Mouse (Mus musculus) lung, embryonic 14.5 days (tissue): ENCODE results near the gene Sppl2b. TPM values are rescaled to one million over a fixed set of nuclear protein-coding genes. Genes with fewer than 3 reads are reported as not detected.
"Not testable (repeated sequence)": the region's sequence is repeated elsewhere in the genome, so short reads cannot be mapped to it uniquely, and the experiment has no call there.

Experiments used
- ATAC-seq: fragments of 200-750 bp; cut with Nextera tagmentation; 2 replicates; pipeline ENCODE4 v1.8.0; 2017; ENCODE audit warnings: mild to moderate bottlenecking, moderate TSS enrichment, moderate library complexity; ENCODE audit not compliant: insufficient read depth
- DNase-seq: peaks from one replicate; pipeline ENCODE4 v3.0.0-alpha.2; 2015
- H3K27ac ChIP-seq: fragments of 300-500 bp; sonication (generic); 2 replicates; pipeline ENCODE4 v1.5.1; 2014; ENCODE audit warnings: low read depth, mild to moderate bottlenecking, moderate library complexity
- H3K27me3 ChIP-seq: fragments of 300-500 bp; sonication (generic); 2 replicates; pipeline ENCODE4 v1.6.1; 2014; ENCODE audit warnings: low read length, control low read depth; ENCODE audit not compliant: insufficient read depth
- H3K36me3 ChIP-seq: fragments of 300-500 bp; sonication (generic); 2 replicates; pipeline ENCODE4 v1.6.1; 2014; ENCODE audit warnings: control low read depth; ENCODE audit not compliant: insufficient read depth
- H3K4me1 ChIP-seq: fragments of 300-500 bp; sonication (generic); 2 replicates; pipeline ENCODE4 v1.6.1; 2014; ENCODE audit warnings: antibody characterized with exemption, control low read depth; ENCODE audit not compliant: insufficient read depth
- H3K4me2 ChIP-seq: fragments of 300-500 bp; sonication (generic); 2 replicates; pipeline ENCODE4 v1.6.1; 2014; ENCODE audit warnings: mild to moderate bottlenecking
- H3K4me3 ChIP-seq: fragments of 300-500 bp; sonication (generic); 2 replicates; pipeline ENCODE4 v1.5.1; 2014; ENCODE audit warnings: low read depth, low read length
- H3K9ac ChIP-seq: fragments of 300-500 bp; sonication (generic); 2 replicates; pipeline ENCODE4 v1.6.1; 2014
- H3K9me3 ChIP-seq: fragments of 300-500 bp; sonication (generic); 2 replicates; pipeline ENCODE4 v1.6.1; 2016; ENCODE audit warnings: low read depth, low read length, control low read depth
- CTCF ChIP-seq: IDR thresholded peaks from 2 replicates; pipeline ENCODE4 v1.5.1; 2016; ENCODE audit warnings: antibody characterized with exemption, low read depth
- WGBS: fragments of 180-500 bp; shearing (Covaris S2); extraction: QIAGEN DNeasy Blood & Tissue Kit; methylation state at CpG from one replicate; pipeline ENCODE4 v1.1.7; 2014; 5-methylcytosine and 5-hydroxymethylcytosine counted together
- polyA plus RNA-seq: library from polyadenylated mRNA; unstranded; fragments of >200 nt; fragmentation: Nextera tagmentation; extraction: Ambion mirVana; gene quantifications from 2 replicates; pipeline ENCODE4 v1.2.1, GENCODE M21; 2014

Gene Sppl2b
- polyA plus RNA-seq, 1 experiment from 2014 or later, result 38.7 TPM

DNA sequence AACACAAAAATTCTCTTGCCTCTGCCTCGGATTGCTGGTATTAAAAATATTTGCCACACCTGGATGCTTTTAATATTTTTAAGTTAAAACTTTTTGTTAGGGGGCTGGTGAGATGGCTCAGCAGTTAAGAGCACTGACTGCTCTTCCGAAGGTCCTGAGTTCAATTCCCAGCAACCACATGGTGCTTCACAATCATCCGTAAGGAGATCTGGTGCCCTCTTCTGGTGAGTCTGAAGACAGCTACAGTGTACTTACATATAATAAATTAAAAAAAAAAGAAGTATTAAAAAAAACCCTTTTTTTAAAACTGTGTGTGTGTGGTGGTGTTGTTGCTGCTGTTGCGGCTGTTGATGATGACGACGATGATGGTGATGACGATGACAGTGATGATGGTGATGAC is 37.1 kb upstream of the Sppl2b start:
- H3K27ac ChIP-seq, H3K9me3 ChIP-seq, H3K36me3 ChIP-seq, H3K27me3 ChIP-seq, H3K4me1 ChIP-seq, H3K4me2 ChIP-seq, H3K4me3 ChIP-seq, DNase-seq, ATAC-seq, H3K9ac ChIP-seq: not testable (repeated sequence)
- 77% methylated on average over 7 of the region's 7 CpGs for WGBS
- TF ChIP-seq CTCF, result peak; percentile 20; the same call in 1 of the 2 replicates

DNA sequence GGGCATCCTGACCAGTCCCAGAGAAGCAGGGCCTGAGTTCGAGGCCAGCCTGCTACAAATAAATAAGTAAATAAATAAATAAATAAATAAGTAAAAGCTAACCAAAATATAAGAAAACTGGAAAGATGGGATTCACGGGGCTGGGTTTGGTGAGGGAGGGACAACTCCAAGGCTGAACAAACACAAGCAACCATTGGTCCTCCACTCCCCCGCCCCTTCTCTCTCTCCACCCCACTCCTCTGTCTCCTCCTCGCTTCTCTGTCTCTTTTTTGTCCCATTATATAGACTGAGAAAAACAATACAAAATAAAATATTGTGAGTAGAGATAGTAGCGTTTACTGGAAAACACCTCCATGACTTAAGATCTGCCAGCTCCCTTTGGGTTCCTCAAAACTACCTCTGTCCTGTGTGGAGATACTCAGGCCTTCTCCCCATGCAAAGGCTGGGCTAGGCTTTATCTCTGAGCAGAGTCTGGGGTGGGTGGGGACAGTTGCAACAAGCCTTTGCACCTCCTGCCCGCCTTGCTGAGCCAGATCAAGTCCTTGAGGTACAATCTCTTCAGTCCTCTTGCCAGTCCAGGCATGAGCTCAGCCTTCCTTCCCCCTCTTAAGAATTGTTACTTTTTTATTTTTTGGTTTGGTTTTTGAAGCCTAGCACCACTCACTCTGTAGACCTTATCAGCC is 36.3 kb upstream of the Sppl2b start:
- H3K9me3 ChIP-seq, result no peaks in the 10 kb centered on the region
- TF ChIP-seq CTCF, result no peak
- H3K36me3 ChIP-seq, result no peaks in the 10 kb centered on the region
- no peak overlapping the region for H3K4me2 ChIP-seq
- ATAC-seq (no peak), DNase-seq (no peak)
- H3K27ac ChIP-seq, result no peak overlapping the region; the same call in 1 of the 2 replicates
- no peak overlapping the region for H3K9ac ChIP-seq
- H3K4me3 ChIP-seq, result no peak overlapping the region
- WGBS, result 54% methylated on average over 6 of the region's 6 CpGs
- no peaks in the 10 kb centered on the region for H3K27me3 ChIP-seq
- H3K4me1 ChIP-seq, result no peaks in the 10 kb centered on the region

DNA sequence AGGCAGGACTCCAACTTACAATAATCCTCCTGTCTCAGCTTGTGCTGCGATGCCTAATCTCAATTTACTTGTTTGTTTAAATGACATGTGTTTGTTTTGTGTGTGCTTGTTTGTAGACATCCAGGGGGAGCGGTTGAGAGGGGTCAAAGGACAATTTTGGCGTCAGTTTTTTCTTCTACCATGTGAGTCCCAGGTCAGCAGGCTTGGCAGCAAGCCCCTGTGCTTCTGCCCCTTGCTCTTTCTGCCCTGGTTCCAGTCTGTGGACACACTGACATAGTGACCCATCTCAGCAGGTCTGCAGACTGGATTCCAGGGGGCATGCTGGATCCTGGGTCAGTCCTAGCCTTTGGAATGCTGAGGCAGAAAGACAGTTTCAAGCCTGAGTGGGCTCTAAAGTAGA is 35.7 kb upstream of the Sppl2b start:
- Histone ChIP-seq H3K4me2 (no peak overlapping the region), H3K27ac (no peak overlapping the region; the same call in 1 of the 2 replicates), H3K4me3 (no peak overlapping the region), H3K36me3 (no peaks in the 10 kb centered on the region), H3K9ac (no peak overlapping the region; the same call in 1 of the 2 replicates), H3K4me1 (no peaks in the 10 kb centered on the region), H3K9me3 (no peaks in the 10 kb centered on the region), H3K27me3 (no peaks in the 10 kb centered on the region)
- no peak for DNase-seq
- ATAC-seq, result no peak
- TF ChIP-seq CTCF, result no peak
- 23% methylated on average over 3 of the region's 3 CpGs for WGBS

DNA sequence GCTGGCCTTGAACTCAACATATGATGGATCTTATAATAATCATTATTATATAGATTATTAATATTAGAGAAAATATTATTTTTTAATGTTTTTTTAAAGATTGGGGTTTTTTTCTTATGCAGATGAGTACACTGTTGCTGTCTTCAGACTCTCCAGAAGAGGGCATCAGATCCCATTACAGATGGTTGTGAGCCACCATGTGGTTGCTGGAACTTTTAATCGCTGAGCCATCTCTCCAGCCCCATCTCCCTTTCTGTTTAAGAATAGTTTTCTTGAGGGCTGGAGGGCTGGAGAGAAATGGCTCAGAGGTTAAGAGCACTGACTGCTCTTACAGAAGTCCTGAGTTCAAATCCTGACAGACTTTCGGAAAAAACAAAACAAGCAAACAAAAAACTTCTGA is 33.1 kb upstream of the Sppl2b start:
- 38% methylated on average over 2 of the region's 2 CpGs for WGBS
- peak; percentile 62 for TF ChIP-seq CTCF

DNA sequence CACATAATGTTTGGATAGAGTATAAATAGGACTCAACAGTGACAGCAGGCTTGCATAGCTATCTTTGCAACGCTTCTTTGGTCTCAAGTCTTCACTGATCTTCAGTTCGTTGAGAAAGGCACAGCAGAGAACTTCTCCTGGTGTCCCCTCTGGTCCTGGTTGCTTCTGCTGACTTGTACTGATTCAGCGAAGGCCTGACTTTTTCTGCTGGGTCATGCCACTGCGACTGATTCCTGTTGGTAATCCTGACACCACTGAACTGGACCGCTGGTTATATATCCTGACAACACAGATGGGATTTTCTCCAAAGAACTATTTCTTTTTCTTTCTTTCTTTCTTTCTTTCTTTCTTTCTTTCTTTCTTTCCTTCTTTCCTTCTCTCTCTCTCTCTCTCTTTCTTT is 32.5 kb upstream of the Sppl2b start:
- no peak overlapping the region for H3K27ac ChIP-seq
- WGBS, result 86% methylated on average over 5 of the region's 5 CpGs
- H3K9me3 ChIP-seq, result no peaks in the 10 kb centered on the region
- no peak overlapping the region for H3K4me2 ChIP-seq
- H3K27me3 ChIP-seq, result no peaks in the 10 kb centered on the region
- H3K9ac ChIP-seq, result no peak overlapping the region
- no peak for TF ChIP-seq CTCF
- no peaks in the 10 kb centered on the region for H3K36me3 ChIP-seq
- no peaks in the 10 kb centered on the region for H3K4me1 ChIP-seq
- H3K4me3 ChIP-seq, result no peak overlapping the region
- ATAC-seq (no peak), DNase-seq (no peak)

More for the DNA sequence above, 33.1 kb upstream of the Sppl2b start:
- Histone ChIP-seq H3K4me1 (no peaks in the 10 kb centered on the region), H3K9me3 (no peaks in the 10 kb centered on the region), H3K9ac (no peak overlapping the region), H3K4me3 (no peak overlapping the region), H3K36me3 (no peaks in the 10 kb centered on the region), H3K27ac (no peak overlapping the region), H3K27me3 (no peaks in the 10 kb centered on the region), H3K4me2 (no peak overlapping the region)
- no peak for ATAC-seq
- DNase-seq, result peak; percentile 62

DNA sequence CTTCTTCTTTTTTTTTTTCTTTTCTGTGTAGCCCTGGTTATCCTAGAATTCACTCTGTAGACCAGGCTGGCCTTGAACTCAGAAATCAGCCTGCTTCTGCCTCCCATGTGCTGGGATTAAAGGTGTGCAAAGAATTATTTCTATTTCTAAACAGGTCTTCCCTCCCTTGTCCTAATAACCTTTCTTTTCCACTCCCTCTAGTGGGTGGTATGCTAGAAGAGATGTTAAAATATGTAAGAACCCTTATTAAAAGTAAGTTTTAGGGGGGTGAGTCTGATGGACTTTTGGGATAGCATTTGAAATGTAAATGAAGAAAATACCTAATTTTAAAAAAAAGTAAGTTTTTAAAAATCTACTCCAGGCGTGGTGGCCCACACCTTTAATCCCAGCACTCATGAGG is 31.8 kb upstream of the Sppl2b start:
- ATAC-seq (no peak), DNase-seq (no peak)
- H3K36me3 ChIP-seq, result peaks cover 2% of the 10 kb centered on the region; the same call in 1 of the 2 replicates
- 75% methylated on average over 1 of the region's 1 CpGs for whole genome bisulfite sequencing
- H3K9ac ChIP-seq, result no peak overlapping the region
- no peak overlapping the region for H3K4me2 ChIP-seq
- no peaks in the 10 kb centered on the region for H3K9me3 ChIP-seq
- no peak overlapping the region for H3K4me3 ChIP-seq
- no peak for TF ChIP-seq CTCF
- H3K27me3 ChIP-seq, result no peaks in the 10 kb centered on the region
- no peak overlapping the region for H3K27ac ChIP-seq
- no peaks in the 10 kb centered on the region for H3K4me1 ChIP-seq

DNA sequence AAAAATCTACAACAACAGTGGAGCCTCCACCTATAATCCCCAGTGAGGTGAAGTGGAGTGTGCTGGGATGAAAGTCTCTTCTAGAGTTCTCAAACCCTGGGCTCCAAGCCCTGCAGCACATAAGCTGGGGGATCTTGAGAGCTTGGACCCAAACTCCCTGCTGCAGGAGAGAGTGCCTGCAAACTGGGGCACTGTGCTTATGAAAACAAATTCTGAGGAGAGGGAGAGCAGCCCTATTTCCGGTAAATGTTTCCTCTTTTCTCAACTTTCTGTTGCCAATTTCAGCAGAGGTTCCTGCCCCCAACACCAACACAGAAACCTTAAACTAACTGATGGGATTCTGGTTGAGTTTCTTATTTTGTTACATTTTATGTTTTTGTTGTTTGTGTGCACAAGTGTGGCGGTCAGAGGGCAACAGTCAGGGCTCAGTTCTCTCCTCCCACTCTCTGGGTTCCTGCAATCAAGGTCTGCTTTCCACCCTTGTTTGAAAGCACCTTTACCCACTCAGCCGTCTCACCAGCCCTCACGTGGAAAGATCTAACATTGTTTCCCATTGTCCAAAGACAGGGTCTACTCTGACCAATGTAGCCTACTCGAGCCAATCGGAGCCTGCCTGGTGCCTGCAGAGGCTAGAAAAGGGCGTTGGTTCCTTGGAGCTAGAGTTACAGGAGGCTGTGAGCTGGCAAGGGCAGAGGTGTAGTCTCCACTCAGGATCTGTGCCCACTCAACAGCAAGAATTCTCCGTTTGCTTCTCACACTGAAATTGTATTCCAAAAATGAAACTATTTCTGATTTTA is 31.0 kb upstream of the Sppl2b start:
- H3K4me2 ChIP-seq, result no peak overlapping the region
- H3K27ac ChIP-seq, result no peak overlapping the region
- no peak for TF ChIP-seq CTCF
- no peak overlapping the region for H3K9ac ChIP-seq
- peaks cover 8% of the 10 kb centered on the region; the same call in 1 of the 2 replicates for H3K36me3 ChIP-seq
- H3K4me1 ChIP-seq, result no peaks in the 10 kb centered on the region
- H3K4me3 ChIP-seq, result no peak overlapping the region
- H3K9me3 ChIP-seq, result no peaks in the 10 kb centered on the region
- ATAC-seq, result no peak
- 61% methylated on average over 8 of the region's 8 CpGs for WGBS
- no peaks in the 10 kb centered on the region for H3K27me3 ChIP-seq
- DNase-seq, result no peak
